Mouse (Mus musculus) erythroblast, embryonic 14.5 days (primary cell): Measurements from ENCODE around the gene Slc29a4.

Source experiments
- GATA1 ChIP-seq: IDR thresholded peaks from 2 replicates; pipeline ENCODE4 v1.6.1; 2012; ENCODE audit warnings: low read length, inconsistent platforms, mixed read lengths
- TAL1 ChIP-seq: IDR thresholded peaks from 3 replicates; pipeline ENCODE4 v1.6.1; 2012; ENCODE audit warnings: low read length, inconsistent platforms, mixed read lengths

DNA sequence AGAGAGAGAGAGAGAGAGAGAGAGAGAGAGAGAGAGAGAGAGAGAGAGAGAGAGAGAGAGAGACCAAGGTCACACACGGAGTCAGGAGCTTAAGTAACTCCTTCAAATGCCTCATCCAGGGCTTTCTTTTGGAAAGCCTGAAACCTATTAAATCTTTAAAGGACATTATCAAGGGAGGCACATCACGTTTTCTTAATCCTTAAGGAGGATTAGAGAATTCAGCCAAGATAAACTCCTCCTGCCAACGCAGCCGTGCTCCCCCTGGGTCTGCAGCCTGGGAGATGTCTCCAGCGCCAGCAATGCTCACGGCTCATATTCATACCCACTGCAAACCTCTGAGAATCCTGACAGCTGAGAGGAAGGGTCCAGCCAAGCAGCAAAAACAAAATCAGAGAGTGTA lies 3.4 kb upstream of the Slc29a4 start:
- TF ChIP-seq TAL1 (no peak), GATA1 (no peak)
